Mouse (Mus musculus): Measurements from ENCODE around the gene Syap1. TPM values are rescaled to one million over a fixed set of nuclear protein-coding genes. Genes with fewer than 3 reads are reported as not detected.
A peak's percentile ranks its signal among the peaks of the same experiment; 100 is the strongest.
"Not testable (repeated sequence)": the region's sequence is repeated elsewhere in the genome, so short reads cannot be mapped to it uniquely, and the experiment has no call there.

Syap1 gene
- 24.9 and 28.6 TPM in 2 replicates for polyA plus RNA-seq (2016; fragmentation: Nextera tagmentation; extraction: Ambion mirVana)

DNA sequence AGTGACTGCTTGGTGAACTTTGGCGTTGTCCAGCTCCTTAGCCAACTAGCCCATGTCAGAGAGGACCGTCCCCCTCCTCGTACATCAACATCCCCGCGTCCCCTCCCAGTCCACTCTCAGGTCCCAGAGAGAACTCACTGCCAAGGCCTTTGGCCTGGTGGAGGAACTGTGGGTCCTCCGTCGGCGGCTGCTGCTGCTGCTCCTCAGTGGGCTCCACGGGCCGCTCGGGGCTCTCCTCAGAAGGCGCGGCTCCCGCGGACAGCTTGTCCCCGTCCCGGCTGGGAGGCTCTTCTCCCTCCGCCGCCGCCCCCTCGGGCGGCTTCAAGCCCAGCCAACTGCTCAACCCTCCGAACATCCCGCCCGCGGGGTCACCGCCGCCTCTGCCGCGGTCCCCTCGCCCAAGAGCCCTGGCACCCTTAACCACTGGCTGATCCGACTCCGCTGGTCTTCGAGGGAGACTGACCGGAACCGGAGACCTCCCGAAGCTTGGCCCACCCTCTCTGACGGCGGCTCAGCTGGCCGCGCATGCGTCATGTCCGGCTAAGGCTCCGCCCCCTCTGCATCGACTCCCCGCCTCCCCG, at the start of gene Syap1:
Gene Syap1 (minus strand): TSS at position 517 of the 581 bp plus-strand sequence.
- Histone ChIP-seq H3K27ac (replicated peaks) (peak within 1 kb of the TSS; percentile 82), H3K4me3 (peak within 1 kb of the TSS; percentile 79), H3K27me3 (replicated peaks; ENCODE audit: low read depth, poor library complexity, severe bottlenecking) (peaks cover 21% of the 10 kb centered on the region), H3K9me3 (no peaks in the 10 kb centered on the region), H3K36me3 (replicated peaks) (no peaks in the 10 kb centered on the region), H3K4me1 (peaks cover 3% of the 10 kb centered on the region; the same call in 1 of the 2 replicates)
- DNase-seq (ENCODE audit: low spot score) = peak; percentile 88
- WGBS = 17% methylated on average over 47 of the region's 47 CpGs

DNA sequence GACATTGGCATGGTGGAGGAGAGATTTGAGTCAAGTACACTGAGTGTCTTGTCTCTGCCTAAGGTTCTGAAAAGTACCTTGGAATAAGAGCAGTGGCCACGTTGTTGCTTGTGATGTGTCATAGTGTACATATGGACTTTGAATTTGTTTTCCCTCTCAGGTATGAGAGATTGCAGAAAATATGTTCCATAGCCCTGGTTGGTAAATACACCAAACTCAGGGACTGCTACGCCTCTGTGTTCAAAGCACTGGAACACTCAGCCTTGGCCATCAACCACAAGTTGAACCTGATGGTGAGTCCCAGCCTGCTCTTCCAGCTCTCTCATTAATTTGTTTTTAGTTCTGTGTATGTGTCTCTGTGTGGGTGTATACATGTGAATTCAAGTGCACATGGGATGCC, 43.2 kb upstream of the Syap1 start:
- Histone ChIP-seq H3K9me3 (no peaks in the 10 kb centered on the region), H3K27me3 (replicated peaks; ENCODE audit: low read depth, poor library complexity, severe bottlenecking) (peaks cover 16% of the 10 kb centered on the region), H3K4me1 (no peaks in the 10 kb centered on the region), H3K36me3 (replicated peaks) (peaks cover 37% of the 10 kb centered on the region), H3K4me3 (no peak overlapping the region), H3K27ac (replicated peaks) (no peak overlapping the region)
- 94% methylated on average over 2 of the region's 2 CpGs for WGBS
- DNase-seq (ENCODE audit: low spot score) = no peak

DNA sequence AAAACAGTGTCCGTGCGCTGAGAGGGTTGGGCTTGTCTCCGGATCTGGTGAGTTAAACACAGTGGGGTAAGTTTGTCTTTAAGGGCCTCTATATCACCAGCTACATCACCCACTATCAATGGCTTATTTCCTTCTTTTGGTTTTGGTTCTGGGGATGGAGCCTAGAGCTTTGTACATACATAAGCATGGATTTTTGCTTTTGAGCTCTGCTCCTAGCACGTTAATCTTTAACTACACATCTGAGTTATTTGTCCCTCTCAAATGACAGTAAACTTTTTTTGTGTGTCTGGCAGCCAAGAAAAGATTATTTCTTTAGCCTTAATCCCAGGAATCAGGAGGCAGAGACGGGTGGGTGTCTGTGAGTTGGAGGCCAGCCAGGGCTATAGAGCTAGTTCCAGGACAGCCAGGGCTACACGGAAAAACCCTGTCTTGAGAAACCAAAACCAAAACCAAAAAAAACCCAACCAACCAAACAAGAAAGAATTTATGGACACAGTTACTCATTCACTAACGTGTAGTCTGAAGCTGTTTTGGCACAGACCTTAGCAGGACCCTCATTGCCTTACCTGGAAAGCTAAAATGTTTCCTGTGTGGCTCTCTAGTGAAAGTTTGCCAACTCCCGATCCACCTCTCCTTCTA, 33.4 kb upstream of the Syap1 start:
- peaks cover 18% of the 10 kb centered on the region for H3K36me3 ChIP-seq (replicated peaks)
- no peak overlapping the region for H3K4me3 ChIP-seq
- 92% methylated on average over 8 of the region's 8 CpGs for WGBS
- H3K4me1 ChIP-seq = no peaks in the 10 kb centered on the region
- DNase-seq (ENCODE audit: low spot score) = no peak
- H3K27me3 ChIP-seq (replicated peaks; ENCODE audit: low read depth, poor library complexity, severe bottlenecking) = peaks cover 36% of the 10 kb centered on the region
- H3K27ac ChIP-seq (replicated peaks) = no peak overlapping the region
- H3K9me3 ChIP-seq = no peaks in the 10 kb centered on the region

DNA sequence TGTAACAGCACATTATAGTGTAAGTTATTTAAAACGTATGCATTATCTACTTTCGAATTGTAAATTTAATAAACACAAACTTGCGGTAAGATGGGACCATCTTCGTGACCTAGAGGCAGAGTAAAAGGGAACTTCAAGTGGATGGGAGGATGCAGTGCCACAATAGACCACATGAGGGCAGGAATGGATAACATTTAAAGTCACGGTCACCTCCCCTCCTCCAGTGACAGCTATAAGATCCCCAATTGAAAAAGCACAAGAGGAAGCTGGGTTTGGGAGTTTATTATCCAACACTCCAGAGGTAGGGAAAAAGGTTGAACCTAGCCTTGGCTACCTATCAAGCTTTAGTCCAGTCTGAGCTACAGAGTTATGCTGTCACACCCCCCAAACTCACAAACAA, 27.4 kb upstream of the Syap1 start:
- WGBS = 45% methylated on average over 5 of the region's 5 CpGs
- Histone ChIP-seq H3K36me3 (replicated peaks) (peaks cover 24% of the 10 kb centered on the region), H3K9me3 (no peaks in the 10 kb centered on the region), H3K27ac (replicated peaks) (no peak overlapping the region), H3K4me1 (no peaks in the 10 kb centered on the region), H3K27me3 (replicated peaks; ENCODE audit: low read depth, poor library complexity, severe bottlenecking) (no peaks in the 10 kb centered on the region; the same call in 1 of the 2 replicates), H3K4me3 (no peak overlapping the region)
- peak; percentile 56 for DNase-seq (ENCODE audit: low spot score)

DNA sequence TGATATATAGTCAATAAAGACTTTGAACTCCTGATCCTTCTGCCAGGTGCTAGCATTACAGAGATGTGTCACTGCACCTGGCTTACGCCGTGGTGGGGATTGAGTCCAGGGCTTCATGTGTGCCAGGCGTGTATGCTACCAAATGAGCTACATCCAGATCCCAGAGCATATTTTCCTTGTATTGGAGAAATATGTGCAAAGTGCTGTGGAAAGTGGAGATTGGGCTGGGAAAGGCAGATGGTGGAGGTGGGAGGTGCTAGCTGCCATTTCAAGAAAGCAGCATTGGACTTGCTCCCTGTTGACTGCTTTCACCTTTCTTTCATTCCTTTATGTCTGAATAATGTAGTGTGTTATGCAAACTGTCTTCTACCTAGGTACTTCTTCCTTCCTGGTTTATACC, 25.4 kb upstream of the Syap1 start:
- DNase-seq (ENCODE audit: low spot score) = no peak
- WGBS = 92% methylated on average over 3 of the region's 3 CpGs

DNA sequence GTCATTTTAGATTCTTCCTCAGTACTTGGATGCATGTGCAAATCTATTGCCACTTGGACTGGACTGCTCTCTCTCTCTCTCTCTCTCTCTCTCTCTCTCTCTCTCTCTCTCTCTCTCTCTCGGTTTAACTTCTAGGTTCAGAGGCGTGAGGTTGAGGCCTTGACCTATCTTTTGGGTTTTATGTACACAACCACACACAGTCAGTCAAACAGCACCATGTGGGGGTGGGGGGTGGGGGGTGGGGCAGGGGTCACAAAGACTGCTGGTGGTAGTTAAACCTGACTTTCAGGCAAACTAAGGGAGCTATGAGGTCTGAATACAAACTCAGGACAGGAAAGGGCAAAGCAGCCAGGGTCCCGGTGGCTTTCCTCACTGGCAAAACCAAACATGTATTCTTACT, 19.3 kb upstream of the Syap1 start:
- Histone ChIP-seq H3K9me3 (no peaks in the 10 kb centered on the region), H3K27me3 (replicated peaks; ENCODE audit: low read depth, poor library complexity, severe bottlenecking) (peaks cover 22% of the 10 kb centered on the region)
- DNase-seq (ENCODE audit: low spot score) = no peak

More for the DNA sequence above, 25.4 kb upstream of the Syap1 start:
- no peak overlapping the region for H3K27ac ChIP-seq (replicated peaks)
- H3K36me3 ChIP-seq (replicated peaks) = peaks cover 43% of the 10 kb centered on the region
- no peak overlapping the region for H3K4me3 ChIP-seq
- no peaks in the 10 kb centered on the region for H3K4me1 ChIP-seq
- no peaks in the 10 kb centered on the region; the same call in 1 of the 2 replicates for H3K27me3 ChIP-seq (replicated peaks; ENCODE audit: low read depth, poor library complexity, severe bottlenecking)
- H3K9me3 ChIP-seq = no peaks in the 10 kb centered on the region

DNA sequence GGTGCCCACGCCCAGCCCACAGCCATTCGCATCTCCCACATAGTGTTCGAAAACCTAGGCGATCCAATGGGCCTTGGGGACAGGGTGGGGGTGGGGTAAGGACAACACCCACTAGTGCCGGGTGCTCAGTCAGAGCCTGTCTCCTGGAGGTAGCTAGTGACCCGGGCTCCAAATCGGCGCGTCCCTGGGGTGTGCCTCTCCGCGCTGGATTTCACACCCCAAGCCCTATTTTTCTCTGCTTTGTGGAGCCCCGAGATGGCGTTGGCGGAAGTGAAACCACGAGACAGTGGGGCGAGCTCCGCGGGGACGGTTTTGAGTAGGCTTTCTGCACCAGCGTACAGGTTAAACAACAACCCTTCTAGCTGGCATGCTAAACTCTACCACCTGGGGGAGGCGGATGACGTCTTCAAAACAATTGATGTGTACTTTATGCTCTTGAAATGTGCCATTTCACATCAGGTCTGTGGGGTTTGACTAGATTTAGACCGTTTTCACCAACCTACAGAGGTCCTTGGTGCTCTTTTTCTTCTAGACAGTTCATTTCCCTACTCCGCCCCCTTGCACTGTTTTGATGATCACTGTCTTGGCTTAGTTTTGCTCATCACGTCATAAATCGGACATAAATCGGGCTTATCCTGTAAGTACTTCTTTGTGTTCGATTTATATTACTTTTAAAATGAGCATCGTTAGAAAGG, 13.9 kb upstream of the Syap1 start:
- peak; percentile 39 for DNase-seq (ENCODE audit: low spot score)
- Histone ChIP-seq H3K27ac (replicated peaks) (peak overlapping the region; percentile 84), H3K9me3 (no peaks in the 10 kb centered on the region), H3K4me1 (peaks cover 5% of the 10 kb centered on the region; the same call in 1 of the 2 replicates), H3K4me3 (peak overlapping the region; percentile 71), H3K36me3 (replicated peaks) (no peaks in the 10 kb centered on the region), H3K27me3 (replicated peaks; ENCODE audit: low read depth, poor library complexity, severe bottlenecking) (peaks cover 43% of the 10 kb centered on the region)
- WGBS = 28% methylated on average over 29 of the region's 29 CpGs

More for the DNA sequence above, 19.3 kb upstream of the Syap1 start:
- Histone ChIP-seq H3K4me3 (no peak overlapping the region), H3K27ac (replicated peaks) (no peak overlapping the region), H3K36me3 (replicated peaks) (peaks cover 31% of the 10 kb centered on the region), H3K4me1 (peaks cover 2% of the 10 kb centered on the region; the same call in 1 of the 2 replicates)
- WGBS = 77% methylated on average over 3 of the region's 3 CpGs

DNA sequence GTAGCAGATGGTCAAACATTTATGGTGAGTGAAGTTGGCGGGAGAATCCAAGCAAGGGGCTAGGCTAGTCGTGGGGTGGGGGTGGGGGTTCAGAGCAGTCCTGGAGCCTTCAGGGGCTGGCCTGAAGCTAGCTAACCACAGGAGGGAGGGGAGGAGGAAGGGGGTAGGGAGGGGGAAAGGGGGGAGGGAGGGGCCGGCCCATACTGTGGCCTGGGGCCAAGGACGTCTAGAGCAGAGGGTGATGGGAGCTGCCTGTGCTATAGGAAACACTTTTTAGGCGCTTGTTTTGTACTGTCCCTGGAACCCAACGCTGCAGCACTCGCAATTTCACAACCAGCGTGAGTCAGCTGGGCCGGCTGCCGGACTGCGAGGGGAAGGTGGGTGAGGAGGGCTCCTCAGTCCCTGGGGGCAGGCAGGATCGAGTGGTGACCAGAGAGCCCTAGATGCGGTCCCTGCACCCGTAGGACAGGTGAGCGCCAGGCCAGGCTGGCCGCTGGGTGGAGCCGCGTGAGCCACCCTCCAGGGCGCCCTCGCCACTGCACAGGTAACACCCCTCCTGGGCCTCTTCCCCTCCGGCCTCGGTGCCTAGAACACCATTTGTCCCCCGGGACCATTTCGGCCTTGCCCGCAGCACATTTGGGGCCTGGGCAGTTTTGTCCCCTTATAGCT, 13.3 kb upstream of the Syap1 start:
- Histone ChIP-seq H3K27ac (replicated peaks) (peak overlapping the region; percentile 84), H3K36me3 (replicated peaks) (no peaks in the 10 kb centered on the region), H3K4me3 (peak overlapping the region; percentile 71), H3K4me1 (peaks cover 5% of the 10 kb centered on the region; the same call in 1 of the 2 replicates), H3K9me3 (no peaks in the 10 kb centered on the region), H3K27me3 (replicated peaks; ENCODE audit: low read depth, poor library complexity, severe bottlenecking) (peaks cover 43% of the 10 kb centered on the region)
- WGBS = 15% methylated on average over 25 of the region's 25 CpGs
- peak; percentile 79 for DNase-seq (ENCODE audit: low spot score)

DNA sequence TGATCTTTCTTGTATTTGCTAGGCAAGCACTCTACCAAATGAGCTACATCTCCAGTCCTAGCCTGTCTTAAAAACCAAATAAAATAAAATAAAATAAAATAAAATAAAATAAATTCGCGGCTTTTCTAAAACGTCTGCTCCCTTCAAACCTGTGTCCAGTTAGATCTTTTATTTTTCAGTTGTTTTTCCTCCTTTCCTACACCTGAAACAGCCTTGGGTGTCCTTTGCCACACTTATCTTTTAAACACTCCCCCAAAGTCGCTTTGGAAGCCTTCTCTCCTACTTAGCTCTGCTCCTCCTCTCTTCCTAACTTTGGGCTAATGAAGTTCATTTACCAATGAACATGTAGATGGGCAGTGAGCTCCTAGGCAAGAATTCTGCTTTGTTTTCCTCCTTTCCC, 12.7 kb upstream of the Syap1 start, which contains the start of gene Ctps2:
Gene Ctps2 (plus strand): TSS at position 301 of the 400 bp plus-strand sequence.
- Histone ChIP-seq H3K27ac (replicated peaks) (peak within 1 kb of the TSS; percentile 84), H3K4me3 (peak within 1 kb of the TSS; percentile 71), H3K36me3 (replicated peaks) (no peaks in the 10 kb centered on the region), H3K4me1 (peaks cover 5% of the 10 kb centered on the region; the same call in 1 of the 2 replicates), H3K27me3 (replicated peaks; ENCODE audit: low read depth, poor library complexity, severe bottlenecking) (peaks cover 43% of the 10 kb centered on the region), H3K9me3 (no peaks in the 10 kb centered on the region)
- WGBS = 30% methylated on average over 4 of the region's 4 CpGs
- DNase-seq (ENCODE audit: low spot score) = no peak

DNA sequence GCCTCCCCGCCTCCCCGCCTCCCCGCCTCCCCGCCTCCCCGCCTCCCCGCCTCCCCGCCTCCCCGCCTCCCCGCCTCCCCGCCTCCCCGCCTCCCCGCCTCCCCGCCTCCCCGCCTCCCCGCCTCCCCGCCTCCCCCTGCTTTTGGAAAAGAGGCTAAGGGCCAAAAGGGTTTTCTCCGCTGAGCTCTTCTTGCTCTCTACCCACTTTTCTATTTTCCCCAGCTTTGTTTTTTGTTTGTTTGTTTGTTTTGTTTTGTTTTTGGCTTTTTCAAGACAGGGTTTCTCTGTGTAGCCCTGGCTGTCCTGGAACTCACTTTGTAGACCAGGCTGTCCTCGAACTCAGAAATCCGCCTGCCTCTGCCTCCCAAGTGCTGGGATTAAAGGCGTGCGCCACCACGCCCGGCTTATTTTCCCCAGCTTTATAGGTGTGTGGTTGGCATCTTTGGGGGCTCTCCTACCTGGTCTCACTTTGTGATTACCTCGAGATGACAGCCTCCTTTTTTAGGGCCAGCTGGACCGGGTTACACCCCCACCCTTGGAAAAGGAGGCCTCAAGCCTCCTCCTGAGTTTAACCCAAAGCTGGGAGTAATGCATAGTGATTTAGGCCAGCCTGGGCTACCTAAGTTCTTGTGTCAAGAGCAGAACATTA, 452 bp upstream of the Syap1 start:
- not testable (repeated sequence) for H3K9me3 ChIP-seq; H3K4me1 ChIP-seq; H3K36me3 ChIP-seq (replicated peaks); H3K4me3 ChIP-seq; H3K27ac ChIP-seq (replicated peaks)
- WGBS = 62% methylated on average over 12 of the region's 25 CpGs
- DNase-seq (ENCODE audit: low spot score) = peak; percentile 16
- peaks cover 15% of the 10 kb centered on the region for H3K27me3 ChIP-seq (replicated peaks; ENCODE audit: low read depth, poor library complexity, severe bottlenecking)

DNA sequence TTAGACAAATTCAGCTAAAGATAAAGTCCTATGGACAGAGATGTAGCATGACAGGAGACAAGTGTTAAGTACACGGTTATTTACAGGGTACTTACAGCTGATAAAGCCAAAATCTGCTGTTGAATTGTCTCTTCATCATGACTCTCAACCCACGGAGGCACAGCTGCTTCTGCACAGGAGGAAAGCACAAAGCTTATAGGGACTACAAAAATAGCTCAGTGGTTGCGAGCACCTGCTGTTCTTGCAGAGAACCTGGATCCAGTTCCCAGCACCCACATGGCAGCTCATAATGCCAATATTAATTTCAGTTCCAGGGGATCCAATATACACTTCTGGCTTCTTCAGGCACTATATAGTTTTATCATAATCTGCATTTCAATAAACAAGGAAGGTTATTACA, 10.0 kb downstream of the Syap1 start:
- no peak overlapping the region for H3K4me3 ChIP-seq
- no peaks in the 10 kb centered on the region for H3K4me1 ChIP-seq
- WGBS = 85% methylated on average over 3 of the region's 3 CpGs
- no peak overlapping the region for H3K27ac ChIP-seq (replicated peaks)
- 0 out of 2 replicates have a peak, but pooled peaks cover 8% of the 10 kb centered on the region for H3K27me3 ChIP-seq (replicated peaks; ENCODE audit: low read depth, poor library complexity, severe bottlenecking)
- H3K9me3 ChIP-seq = no peaks in the 10 kb centered on the region
- DNase-seq (ENCODE audit: low spot score) = no peak
- peaks cover 47% of the 10 kb centered on the region for H3K36me3 ChIP-seq (replicated peaks)

DNA sequence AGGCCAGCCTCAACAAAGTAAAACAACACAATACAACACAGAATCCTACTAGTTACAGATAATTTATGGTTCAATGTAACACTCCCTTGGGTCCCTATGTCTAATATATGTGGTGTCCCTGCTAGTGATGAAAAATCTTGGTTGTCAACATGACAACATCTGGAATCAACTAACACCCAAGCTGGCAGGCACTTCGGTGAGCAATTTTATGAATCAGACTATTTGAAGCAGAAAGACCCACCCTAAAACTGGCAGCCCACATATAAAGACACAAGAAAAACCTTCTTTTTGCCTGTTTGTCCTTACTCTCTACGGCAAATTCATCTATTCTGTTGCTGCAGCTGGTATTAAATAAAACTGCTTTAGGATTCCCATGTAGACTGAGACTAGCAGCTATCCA, 14.5 kb downstream of the Syap1 start:
- Histone ChIP-seq H3K9me3 (no peaks in the 10 kb centered on the region), H3K27ac (replicated peaks) (no peak overlapping the region), H3K36me3 (replicated peaks) (peaks cover 46% of the 10 kb centered on the region), H3K4me3 (no peak overlapping the region), H3K27me3 (replicated peaks; ENCODE audit: low read depth, poor library complexity, severe bottlenecking) (peaks cover 9% of the 10 kb centered on the region), H3K4me1 (no peaks in the 10 kb centered on the region)
- DNase-seq (ENCODE audit: low spot score) = no peak
- 78% methylated on average over 2 of the region's 2 CpGs for WGBS
